Mouse (Mus musculus): ENCODE data around the gene Srd5a2.

Gene Srd5a2

DNA sequence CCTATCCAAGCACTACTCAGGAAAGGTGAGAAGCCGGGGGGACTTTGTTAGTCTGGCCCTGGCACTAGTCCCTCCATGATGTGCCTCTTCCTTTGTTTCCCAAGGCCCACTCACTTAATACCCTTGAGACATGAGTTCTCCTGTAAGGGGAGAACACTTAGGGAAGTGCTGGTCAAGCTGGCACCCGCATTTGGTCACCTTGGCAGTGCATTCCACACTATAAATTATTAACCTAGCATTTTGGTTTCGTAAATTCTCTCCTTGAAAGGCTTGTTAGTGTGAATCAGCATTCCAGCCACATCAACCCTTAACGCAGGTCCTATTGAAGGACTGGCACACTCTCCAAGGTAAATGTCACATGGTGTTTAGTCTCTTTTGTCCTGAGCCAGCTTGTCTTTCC, 61.8 kb downstream of the Srd5a2 start:
- DNase-seq (ENCODE audit: extremely low read depth, low read depth): no peak

GRCm38 (mm10) chr17:73984508-73984907, 63.2 kb downstream of the Srd5a2 start:
- DNase-seq (ENCODE audit: extremely low read depth, low read depth): no peak

- DNase-seq (ENCODE audit: extremely low read depth, low read depth): no peak
These were observed 64.8 kb downstream of the Srd5a2 start for GRCm38 (mm10) chr17:73982871-73983270.

DNA sequence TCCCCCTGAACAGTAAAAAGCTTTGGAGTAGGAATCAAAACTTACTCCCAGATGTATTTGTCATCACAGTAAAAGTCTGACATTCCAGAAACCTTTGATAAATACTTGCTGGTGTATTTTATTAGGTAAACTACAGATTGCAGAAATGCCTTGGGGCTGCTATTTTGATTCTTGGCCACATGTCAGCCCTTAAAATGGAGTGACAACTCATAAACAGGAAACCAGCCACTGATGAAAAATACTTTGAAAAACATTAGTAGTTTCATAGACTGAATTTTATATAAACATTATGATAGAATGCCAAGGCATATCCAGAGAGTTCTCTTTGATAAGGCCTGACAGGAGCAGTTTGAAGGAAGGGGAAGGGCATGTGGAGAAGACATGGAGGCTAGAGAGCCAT, 71.7 kb downstream of the Srd5a2 start:
- no peak for DNase-seq (ENCODE audit: extremely low read depth, low read depth)

DNA sequence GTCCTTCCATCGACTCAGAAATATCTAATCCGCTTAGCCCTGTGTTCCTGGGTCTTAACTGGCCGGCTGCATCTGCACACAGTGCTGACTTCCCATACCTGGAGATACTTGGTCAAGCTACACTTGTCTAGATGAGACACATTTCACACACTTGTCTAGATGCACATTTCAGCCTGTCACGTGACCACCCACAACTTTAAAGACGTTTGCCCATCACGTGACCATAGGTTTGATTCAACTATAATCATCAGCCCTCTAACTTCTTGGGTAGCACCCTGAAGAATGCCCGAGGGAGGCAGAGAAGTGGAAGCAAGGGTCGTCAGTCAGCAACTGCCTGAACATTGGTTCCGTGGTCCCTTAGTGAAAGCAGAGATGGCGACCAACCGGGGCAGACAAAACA, 75.1 kb downstream of the Srd5a2 start:
- DNase-seq (ENCODE audit: extremely low read depth, low read depth): no peak

DNA sequence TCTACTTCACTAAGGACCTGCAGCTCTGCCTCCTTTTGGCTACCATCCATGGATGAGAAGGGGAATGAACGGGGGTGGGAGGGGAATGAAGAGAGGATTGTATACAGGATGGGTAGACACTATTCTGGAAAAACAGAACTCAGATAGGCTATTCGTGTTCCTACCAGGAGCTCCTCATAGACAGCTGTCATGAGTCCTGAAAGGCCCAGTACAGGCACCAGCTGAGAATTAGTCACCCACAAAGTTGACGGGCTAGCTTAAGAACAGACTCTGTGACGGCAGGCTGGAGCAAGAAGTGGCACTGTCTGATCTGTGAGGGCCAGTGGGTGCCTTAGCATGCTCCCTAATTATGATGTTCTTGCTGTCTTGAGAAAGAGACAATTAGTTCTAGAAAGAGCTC, 76.4 kb downstream of the Srd5a2 start:
- DNase-seq (ENCODE audit: extremely low read depth, low read depth): no peak

DNA sequence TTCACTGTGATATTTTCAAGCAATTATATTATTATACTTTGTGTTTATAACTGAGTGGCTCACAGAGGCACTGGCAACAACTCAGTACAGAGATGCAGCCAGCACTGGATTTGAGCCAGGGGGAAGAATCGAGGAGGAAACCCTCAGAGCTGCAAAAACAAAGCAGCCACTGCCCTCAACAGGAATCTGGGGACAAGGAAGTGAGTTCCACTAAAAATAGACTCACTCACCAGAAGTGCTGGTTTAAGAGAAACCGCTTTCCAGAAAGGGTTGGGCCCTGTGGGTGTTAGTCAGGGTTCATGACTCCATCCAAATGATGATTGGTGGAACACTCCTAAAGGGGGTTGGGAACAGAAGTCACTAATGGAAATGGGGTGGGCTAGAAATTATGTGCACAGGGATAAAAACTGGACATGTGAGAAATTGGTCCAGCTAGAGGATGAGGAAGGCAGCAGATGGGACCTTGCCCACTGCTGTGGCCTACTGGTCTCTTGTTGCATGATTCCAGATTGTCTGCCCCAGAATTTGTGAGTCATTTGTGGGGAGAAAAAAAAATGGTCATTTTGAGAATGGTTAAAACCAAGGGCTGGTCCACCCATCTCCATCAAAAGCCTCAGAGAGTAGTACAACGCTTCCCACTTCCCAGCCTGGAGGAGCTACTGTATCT, 77.2 kb downstream of the Srd5a2 start:
- DNase-seq (ENCODE audit: extremely low read depth, low read depth): no peak
